Mouse (Mus musculus): ENCODE data around the gene Rmnd1. TPM values are rescaled to one million over a fixed set of nuclear protein-coding genes. Genes with fewer than 3 reads are reported as not detected.
A peak's percentile ranks its signal among the peaks of the same experiment; 100 is the strongest.

Gene Rmnd1
- polyA plus RNA-seq, 1 experiment = 53.3 TPM

DNA sequence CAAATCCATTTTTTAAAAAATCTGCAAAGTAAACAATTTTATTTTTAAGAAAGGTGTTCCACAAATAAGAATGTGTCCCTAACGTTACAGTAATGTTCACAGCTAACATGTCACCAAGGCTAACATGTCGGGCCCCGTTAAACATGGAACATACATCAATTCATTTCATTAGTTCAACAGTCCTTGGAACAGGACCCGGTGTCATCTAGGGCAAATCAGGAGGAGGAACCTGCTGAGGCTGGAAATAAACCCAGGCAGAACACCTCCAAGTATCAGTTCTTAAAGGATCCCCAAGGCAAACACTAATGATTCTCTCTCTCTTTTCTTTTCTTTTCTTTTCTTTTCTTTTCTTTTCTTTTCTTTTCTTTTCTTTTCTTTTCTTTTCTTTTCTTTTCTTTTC, 57.5 kb downstream of the Rmnd1 start:
- no peak for DNase-seq (ENCODE audit: low read depth)
- TF ChIP-seq POLR2A (IDR thresholded peaks at IDR 0.05; ENCODE audit: borderline replicate concordance, extremely low read depth, insufficient read depth, insufficient read length, poor library complexity, severe bottlenecking) (no peak), CTCF (IDR thresholded peaks at IDR 0.05; ENCODE audit: borderline replicate concordance, extremely low read depth, insufficient read depth, insufficient read length) (no peak)

DNA sequence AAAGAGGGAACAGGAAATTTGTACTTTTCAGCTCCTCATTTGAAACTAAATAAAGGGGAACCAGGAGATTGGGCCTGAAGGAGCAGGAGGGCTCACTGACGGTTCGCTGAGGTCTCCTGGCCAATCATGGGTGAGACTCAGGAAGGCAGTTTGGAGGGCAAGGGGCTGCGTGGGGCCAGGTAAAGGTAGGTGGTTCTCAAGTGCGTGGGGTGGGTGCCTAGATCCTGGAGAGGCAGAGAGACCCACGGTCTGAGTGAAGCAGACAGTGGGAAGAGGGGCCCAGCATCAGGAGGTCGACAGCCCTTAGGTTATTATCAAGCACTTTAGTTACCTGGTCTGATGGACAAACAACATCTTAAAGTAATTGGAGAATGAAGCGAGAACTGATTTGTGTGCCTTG, 57.9 kb downstream of the Rmnd1 start:
- DNase-seq (ENCODE audit: low read depth) = no peak
- TF ChIP-seq CTCF (IDR thresholded peaks at IDR 0.05; ENCODE audit: borderline replicate concordance, extremely low read depth, insufficient read depth, insufficient read length) (no peak), POLR2A (IDR thresholded peaks at IDR 0.05; ENCODE audit: borderline replicate concordance, extremely low read depth, insufficient read depth, insufficient read length, poor library complexity, severe bottlenecking) (no peak)

DNA sequence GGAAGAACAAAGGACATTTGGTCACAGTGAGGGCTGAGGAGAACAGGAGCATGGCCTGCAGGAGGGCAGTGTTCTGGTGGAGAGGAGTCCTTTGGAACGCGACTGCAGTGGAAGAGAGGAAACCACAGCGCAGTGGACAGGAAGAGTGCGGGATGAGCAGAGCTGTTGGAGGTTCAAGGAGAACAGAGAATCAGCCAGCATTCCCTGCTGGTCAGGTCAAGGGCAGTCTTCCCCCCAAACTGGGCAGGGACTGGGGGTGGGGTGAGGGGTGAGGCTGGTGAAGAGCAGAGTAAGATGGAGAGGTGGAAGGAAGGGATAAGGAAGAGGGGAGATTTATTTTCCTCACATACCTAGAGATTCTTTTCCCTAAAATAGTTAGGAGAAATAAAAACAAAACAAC, 58.6 kb downstream of the Rmnd1 start:
- TF ChIP-seq POLR2A (IDR thresholded peaks at IDR 0.05; ENCODE audit: borderline replicate concordance, extremely low read depth, insufficient read depth, insufficient read length, poor library complexity, severe bottlenecking) = no peak
- TF ChIP-seq CTCF (IDR thresholded peaks at IDR 0.05; ENCODE audit: borderline replicate concordance, extremely low read depth, insufficient read depth, insufficient read length) = no peak
- no peak for DNase-seq (ENCODE audit: low read depth)

DNA sequence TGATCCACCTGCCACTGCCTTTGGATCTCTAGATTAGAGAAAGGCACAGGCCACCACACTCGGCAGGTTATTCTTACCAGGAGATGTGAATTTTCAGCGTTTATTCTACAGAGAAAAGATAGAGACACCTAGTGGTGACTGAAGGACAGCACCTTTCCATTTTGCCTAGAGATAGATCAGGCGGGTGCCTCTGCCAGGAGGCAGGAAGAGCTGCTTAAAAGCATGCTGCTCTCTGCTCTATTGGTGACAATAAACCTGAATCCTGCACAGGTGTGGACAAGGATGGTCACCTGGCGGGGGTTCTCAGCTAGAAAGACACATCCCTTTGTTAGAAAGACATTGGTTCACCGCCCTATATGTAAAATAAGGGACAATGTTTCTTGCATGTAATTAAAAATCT, 60.2 kb downstream of the Rmnd1 start:
- TF ChIP-seq CTCF (IDR thresholded peaks at IDR 0.05; ENCODE audit: borderline replicate concordance, extremely low read depth, insufficient read depth, insufficient read length) (peak; percentile 58; the same call in 1 of the 2 replicates), POLR2A (IDR thresholded peaks at IDR 0.05; ENCODE audit: borderline replicate concordance, extremely low read depth, insufficient read depth, insufficient read length, poor library complexity, severe bottlenecking) (no peak)

DNA sequence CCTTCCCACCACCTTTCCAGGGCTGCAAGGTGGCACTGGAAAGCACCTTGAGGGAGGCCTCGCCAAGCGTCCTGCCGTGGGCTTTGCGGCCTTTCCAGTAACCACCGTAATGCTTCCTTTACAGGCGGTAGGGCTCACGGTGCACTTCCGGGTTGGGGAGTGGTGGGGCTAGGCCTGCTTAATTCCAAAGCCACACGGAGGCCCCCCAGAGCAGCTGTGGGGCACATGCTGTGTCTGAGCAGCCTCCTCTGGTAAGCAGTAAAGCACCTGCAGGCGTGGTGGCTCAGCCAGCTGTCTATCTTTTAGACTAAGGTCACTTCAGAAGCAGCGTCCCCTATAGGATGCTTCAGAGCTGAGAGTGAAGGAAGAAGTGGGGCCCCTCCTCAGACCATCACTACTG, 62.1 kb downstream of the Rmnd1 start:
- TF ChIP-seq POLR2A (IDR thresholded peaks at IDR 0.05; ENCODE audit: borderline replicate concordance, extremely low read depth, insufficient read depth, insufficient read length, poor library complexity, severe bottlenecking) (no peak), CTCF (IDR thresholded peaks at IDR 0.05; ENCODE audit: borderline replicate concordance, extremely low read depth, insufficient read depth, insufficient read length) (no peak)
- no peak for DNase-seq (ENCODE audit: low read depth)

More for the DNA sequence above, 60.2 kb downstream of the Rmnd1 start:
- peak; percentile 64 for DNase-seq (ENCODE audit: low read depth)

DNA sequence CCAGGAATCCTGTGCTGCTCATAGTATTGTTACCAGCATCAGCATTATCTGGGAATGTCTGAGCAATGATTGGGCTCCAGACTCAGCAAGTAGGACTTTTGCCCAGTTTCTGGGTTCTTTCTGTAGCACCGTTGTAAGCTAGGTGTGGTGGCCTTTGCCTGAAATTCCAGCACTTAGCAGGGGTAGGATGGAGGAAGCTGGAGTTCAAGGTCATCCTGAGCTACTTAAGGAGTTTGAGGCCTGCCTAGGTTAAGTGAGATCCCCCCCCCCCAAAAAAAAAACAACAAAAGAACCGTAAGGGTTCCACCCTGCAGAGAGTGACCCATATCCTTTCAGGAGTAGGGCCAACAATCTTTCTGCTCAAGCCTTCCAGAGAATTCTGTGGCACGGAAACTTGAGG, 67.6 kb downstream of the Rmnd1 start:
- TF ChIP-seq POLR2A (IDR thresholded peaks at IDR 0.05; ENCODE audit: borderline replicate concordance, extremely low read depth, insufficient read depth, insufficient read length, poor library complexity, severe bottlenecking) (no peak), CTCF (IDR thresholded peaks at IDR 0.05; ENCODE audit: borderline replicate concordance, extremely low read depth, insufficient read depth, insufficient read length) (no peak)
- no peak for DNase-seq (ENCODE audit: low read depth)

DNA sequence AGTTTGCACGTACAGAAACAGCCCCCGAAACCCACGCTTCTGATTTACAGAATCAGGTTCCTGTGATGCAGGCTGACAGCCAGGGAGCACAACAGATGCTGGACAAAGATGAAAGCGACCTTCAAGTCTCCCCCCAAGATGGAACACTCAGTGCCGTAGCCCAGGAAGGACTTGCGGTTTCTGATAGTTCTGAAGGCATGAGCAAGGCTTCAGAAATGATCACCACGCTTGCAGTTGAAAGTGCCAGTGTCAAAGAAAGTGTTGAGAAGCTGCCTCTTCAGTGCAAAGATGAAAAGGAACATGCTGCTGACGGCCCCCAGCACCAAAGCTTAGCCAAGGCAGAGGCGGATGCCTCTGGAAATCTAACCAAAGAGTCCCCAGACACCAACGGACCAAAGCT, 74.8 kb downstream of the Rmnd1 start:
- TF ChIP-seq CTCF (IDR thresholded peaks at IDR 0.05; ENCODE audit: borderline replicate concordance, extremely low read depth, insufficient read depth, insufficient read length) (no peak), POLR2A (IDR thresholded peaks at IDR 0.05; ENCODE audit: borderline replicate concordance, extremely low read depth, insufficient read depth, insufficient read length, poor library complexity, severe bottlenecking) (no peak)
- DNase-seq (ENCODE audit: low read depth) = no peak

DNA sequence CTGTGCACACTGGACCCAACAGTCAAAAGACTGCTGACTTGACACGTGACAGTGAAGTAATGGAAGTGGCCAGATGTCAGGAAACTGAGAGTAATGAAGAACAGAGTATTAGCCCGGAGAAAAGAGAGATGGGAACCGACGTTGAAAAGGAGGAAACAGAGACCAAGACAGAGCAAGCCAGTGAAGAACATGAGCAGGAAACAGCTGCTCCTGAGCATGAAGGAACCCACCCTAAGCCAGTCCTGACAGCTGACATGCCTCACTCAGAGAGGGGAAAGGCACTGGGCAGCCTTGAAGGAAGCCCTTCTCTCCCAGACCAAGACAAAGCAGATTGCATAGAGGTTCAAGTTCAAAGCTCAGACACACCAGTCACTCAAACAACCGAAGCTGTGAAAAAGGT, 75.5 kb downstream of the Rmnd1 start:
- TF ChIP-seq CTCF (IDR thresholded peaks at IDR 0.05; ENCODE audit: borderline replicate concordance, extremely low read depth, insufficient read depth, insufficient read length) (no peak), POLR2A (IDR thresholded peaks at IDR 0.05; ENCODE audit: borderline replicate concordance, extremely low read depth, insufficient read depth, insufficient read length, poor library complexity, severe bottlenecking) (no peak)
- no peak for DNase-seq (ENCODE audit: low read depth)

DNA sequence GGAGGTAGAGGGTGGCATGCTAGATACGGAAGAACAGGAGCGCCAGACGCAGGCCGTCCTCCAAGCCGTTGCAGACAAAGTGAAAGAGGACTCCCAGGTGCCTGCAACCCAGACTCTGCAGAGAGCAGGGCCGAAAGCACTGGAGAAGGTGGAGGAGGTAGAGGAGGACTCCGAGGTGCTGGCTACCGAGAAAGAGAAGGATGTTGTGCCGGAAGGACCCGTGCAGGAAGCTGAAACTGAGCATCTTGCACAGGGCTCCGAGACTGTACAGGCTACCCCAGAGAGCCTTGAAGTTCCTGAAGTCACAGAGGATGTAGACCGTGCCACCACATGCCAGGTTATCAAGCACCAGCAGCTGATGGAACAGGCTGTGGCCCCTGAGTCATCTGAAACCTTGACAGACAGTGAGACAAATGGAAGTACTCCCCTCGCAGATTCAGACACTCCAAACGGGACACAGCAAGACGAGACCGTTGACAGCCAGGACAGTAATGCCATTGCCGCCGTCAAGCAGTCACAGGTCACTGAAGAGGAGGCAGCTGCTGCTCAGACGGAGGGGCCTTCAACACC, 76.2 kb downstream of the Rmnd1 start:
- no peak for TF ChIP-seq CTCF (IDR thresholded peaks at IDR 0.05; ENCODE audit: borderline replicate concordance, extremely low read depth, insufficient read depth, insufficient read length)
- no peak for TF ChIP-seq POLR2A (IDR thresholded peaks at IDR 0.05; ENCODE audit: borderline replicate concordance, extremely low read depth, insufficient read depth, insufficient read length, poor library complexity, severe bottlenecking)
- no peak for DNase-seq (ENCODE audit: low read depth)

DNA sequence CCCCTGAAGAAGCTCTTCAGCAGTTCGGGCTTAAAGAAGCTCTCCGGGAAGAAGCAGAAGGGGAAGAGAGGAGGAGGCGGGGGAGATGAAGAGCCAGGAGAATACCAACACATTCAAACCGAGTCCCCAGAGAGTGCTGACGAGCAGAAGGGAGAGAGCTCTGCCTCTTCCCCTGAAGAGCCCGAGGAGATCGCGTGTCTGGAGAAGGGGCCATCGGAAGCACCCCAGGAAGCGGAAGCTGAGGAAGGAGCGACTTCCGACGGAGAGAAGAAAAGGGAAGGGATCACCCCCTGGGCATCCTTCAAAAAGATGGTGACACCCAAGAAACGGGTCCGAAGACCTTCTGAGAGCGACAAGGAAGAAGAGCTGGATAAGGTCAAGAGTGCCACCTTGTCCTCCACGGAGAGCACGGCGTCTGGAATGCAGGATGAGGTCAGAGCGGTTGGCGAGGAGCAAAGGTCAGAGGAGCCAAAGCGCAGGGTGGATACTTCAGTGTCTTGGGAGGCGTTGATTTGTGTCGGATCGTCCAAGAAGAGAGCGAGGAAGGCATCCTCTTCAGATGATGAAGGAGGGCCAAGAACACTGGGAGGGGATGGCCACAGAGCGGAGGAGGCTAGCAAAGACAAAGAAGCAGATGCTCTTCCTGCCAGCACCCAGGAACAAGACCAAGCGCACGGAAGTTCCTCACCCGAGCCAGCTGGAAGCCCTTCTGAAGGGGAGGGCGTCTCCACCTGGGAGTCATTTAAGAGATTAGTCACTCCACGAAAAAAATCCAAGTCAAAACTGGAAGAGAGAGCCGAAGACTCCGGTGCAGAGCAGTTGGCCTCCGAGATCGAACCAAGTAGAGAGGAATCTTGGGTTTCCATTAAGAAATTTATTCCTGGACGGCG, 77.6 kb downstream of the Rmnd1 start:
- DNase-seq (ENCODE audit: low read depth) = no peak
- TF ChIP-seq POLR2A (IDR thresholded peaks at IDR 0.05; ENCODE audit: borderline replicate concordance, extremely low read depth, insufficient read depth, insufficient read length, poor library complexity, severe bottlenecking) (no peak), CTCF (IDR thresholded peaks at IDR 0.05; ENCODE audit: borderline replicate concordance, extremely low read depth, insufficient read depth, insufficient read length) (no peak)

Other genes with a start within 250 kb of the Rmnd1 start
- gene Akap12, start 166.0 kb downstream of the Rmnd1 start, polyA plus RNA-seq (2012; rRNA removed) = 12.5 and 37.3 TPM in 2 replicates
- 16.3 and 16.8 TPM in 2 replicates for gene Zbtb2, start 44.3 kb downstream of the Rmnd1 start, polyA plus RNA-seq (2012; rRNA removed)
- 14.0 and 15.6 TPM in 2 replicates for gene Armt1, start 79 bp upstream of the Rmnd1 start, polyA plus RNA-seq (2012; rRNA removed)
- gene Ccdc170, start 50.1 kb upstream of the Rmnd1 start, polyA plus RNA-seq (2012; rRNA removed) = 0.15 and 0.44 TPM in 2 replicates
- 0.09 and 0.19 TPM in 2 replicates for gene Esr1, start 179.2 kb upstream of the Rmnd1 start, polyA plus RNA-seq (2012; rRNA removed)